Mouse (Mus musculus) small intestine, adult 2 months (tissue): ENCODE measurements around the gene Klb.

Experiments used
- CTCF ChIP-seq: fragments of 200-500 bp; IDR thresholded peaks from 2 replicates; pipeline ENCODE4 v1.5.1; 2012; ENCODE audit warnings: low read depth, mild to moderate bottlenecking, control low read depth, inconsistent platforms, low read length, moderate library complexity, mixed read lengths; ENCODE audit not compliant: insufficient replicate concordance, insufficient read length; ENCODE audit errors: extremely low read depth
- POLR2A ChIP-seq: fragments of 200-500 bp; IDR thresholded peaks from 2 replicates; pipeline ENCODE4 v1.6.1; 2012; ENCODE audit warnings: low read depth, mild to moderate bottlenecking, control low read depth, inconsistent platforms, low read length, moderate library complexity

DNA sequence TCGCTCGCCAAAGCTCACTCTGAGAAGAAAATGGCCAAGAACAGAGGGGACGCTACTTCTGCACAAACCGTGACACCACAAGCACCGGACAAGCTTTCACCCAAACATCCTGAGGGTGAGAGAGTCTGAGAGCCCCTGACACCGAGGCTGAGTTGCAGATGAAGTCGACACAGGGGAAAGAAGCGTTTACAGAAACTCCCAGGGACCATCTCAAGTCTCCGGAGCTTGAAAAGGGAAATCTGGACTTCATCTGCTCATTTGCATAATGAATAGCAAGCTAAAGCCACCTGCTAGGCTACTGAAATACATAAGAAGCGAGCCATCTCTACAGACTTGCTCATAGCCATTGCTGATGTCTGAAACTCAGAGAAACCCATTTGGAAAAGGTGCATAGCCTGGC lies 71.0 kb downstream of the Klb start:
- no peak for TF ChIP-seq CTCF
- no peak for TF ChIP-seq POLR2A
